Mouse (Mus musculus) small intestine, adult 2 months (tissue): ENCODE data around the gene Syt6.

ENCODE experiments used
- CTCF ChIP-seq: fragments of 200-500 bp; IDR thresholded peaks from 2 replicates; pipeline ENCODE4 v1.5.1; 2012; ENCODE audit warnings: low read depth, mild to moderate bottlenecking, control low read depth, inconsistent platforms, low read length, moderate library complexity, mixed read lengths; ENCODE audit not compliant: insufficient replicate concordance, insufficient read length; ENCODE audit errors: extremely low read depth
- POLR2A ChIP-seq: fragments of 200-500 bp; IDR thresholded peaks from 2 replicates; pipeline ENCODE4 v1.6.1; 2012; ENCODE audit warnings: low read depth, mild to moderate bottlenecking, control low read depth, inconsistent platforms, low read length, moderate library complexity

DNA sequence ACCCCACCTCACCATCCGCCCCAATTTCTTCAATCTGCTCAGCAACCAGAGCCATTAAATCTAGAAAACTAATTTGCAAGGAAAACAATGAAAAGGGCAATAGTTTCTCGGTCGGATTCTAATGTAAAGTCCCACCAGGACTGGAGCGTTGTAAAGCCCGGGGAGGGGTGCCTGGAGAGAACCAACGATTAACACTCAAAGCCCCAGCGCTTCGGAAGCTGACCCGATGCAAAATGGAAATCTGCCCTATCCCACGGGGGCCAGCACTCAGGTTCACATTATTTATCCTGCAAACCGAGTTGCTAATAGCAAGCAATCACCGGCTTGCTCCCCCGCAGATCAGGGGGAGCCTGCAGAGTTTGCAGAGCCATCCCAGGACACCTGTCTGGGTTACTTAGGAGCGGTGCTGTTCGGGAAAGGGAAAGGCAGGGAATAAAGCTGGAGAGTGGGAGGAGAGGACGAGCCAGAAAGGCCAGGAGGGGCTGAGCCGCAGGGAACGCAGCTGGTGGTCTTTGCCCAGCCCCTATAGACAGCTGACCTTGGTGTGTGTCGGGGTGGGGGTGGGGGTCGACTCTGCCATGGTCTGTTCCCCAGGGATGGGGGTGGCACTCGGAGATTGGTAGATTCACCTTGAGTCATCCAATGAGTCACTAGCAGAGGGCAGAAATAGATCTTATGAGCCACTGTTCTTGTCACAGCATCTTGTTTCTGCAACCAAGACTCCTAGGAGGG is 108.4 kb downstream of the Syt6 start:
- no peak for TF ChIP-seq POLR2A
- TF ChIP-seq CTCF = no peak
